Mouse (Mus musculus) adrenal gland, adult 18-20 months (tissue): ENCODE data around the gene Gm4881. TPM values are rescaled to one million over a fixed set of nuclear protein-coding genes. Genes with fewer than 3 reads are reported as not detected.
A peak's percentile ranks its signal among the peaks of the same experiment; 100 is the strongest.

Source experiments
- DNase-seq, 2 experiments: peaks; one replicate each; pipeline ENCODE4 v3.0.0; 2021 to 2022; ENCODE audit warnings: low spot score in 2 of 2
- total RNA-seq, 2 experiments: library from RNA; stranded (reverse); gene quantifications; 1 replicate in 1 of 2; 2 replicates in 1 of 2; pipeline ENCODE4 v1.2.3; 2021

Gene Gm4881
- total RNA-seq, 2 experiments from 2014 or later: not detected

- DNase-seq: no peak
Observed at GRCm38 (mm10) chr7:24955226-24955625, 10.9 kb upstream of the Gm4881 start.

DNA sequence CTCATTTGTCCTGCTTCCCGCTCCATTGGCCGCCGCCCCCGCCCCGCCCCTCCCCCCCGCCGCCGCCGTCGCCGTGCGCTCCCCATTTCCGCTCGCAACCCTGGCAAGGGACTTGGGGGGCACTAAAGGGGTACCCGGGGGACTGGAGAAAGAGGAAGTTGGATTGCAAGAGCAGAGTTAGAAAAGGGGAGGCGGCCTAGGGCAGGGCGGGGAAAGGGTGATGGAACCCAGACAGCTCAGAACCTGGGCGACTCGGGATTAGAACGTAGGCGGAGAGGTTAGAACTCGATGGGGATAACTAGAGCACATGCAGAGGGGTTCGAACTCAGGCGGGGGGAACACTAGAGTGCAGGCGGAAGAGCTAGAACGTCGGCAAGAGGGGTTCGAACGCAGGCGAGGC lies 10.2 kb upstream of the Gm4881 start:
- no peak for DNase-seq

DNA sequence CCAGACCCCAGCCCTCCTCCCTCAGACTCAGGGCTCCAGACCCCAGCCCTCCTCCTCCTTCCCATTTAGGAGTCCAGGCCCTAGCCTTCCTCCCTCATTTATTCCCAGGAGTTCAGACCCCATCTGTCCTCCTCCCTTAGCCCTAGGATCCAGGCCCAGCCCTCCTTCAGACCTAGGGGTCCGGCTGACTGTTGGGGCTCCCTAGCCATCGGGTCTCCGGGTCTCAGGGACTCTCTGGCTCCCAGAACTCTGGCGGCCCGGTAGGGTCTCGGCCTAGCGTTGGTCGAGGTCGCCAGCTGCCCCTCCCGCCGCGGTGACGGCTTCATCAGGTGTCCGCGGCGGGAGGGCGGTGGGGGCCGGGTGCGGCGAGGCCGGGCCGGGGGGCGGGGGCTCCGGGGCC lies 9.7 kb upstream of the Gm4881 start:
- no peak for DNase-seq

DNA sequence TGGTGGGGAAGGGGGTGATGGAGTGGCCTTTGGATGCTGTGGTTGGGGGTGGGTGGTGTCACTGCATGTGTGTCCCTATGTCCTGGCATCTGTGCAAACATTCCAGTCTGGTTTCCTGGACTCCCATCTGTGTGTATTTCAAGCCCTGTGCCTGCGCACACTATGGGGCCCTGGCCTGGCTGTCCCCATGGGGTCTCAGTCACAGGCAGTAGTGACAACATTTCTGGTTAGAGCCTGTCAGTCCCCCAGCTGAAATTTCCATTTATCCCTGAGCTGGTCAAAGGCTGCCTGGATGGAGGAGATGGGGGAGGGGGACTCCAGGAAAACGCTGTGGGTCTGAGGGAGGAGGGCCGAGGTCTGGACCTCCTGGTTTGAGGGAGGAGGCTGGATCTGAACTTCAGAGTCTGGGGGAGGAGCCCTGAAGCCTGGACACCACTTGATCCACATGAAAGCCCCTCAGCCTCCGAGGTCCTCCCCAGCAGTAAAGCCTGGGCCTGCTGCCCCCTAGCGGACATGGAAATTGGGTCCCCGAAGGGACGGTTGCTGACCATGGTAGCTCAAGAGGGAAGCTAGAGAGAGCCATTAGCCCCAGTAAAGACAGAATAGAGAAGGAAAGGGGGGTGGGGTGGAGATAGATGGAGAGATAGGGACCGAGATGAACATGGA lies 5.8 kb upstream of the Gm4881 start:
- peak; percentile 68 to 75 for DNase-seq

- no peak for DNase-seq
Observed at GRCm38 (mm10) chr7:24948774-24949173, 4.5 kb upstream of the Gm4881 start.

DNA sequence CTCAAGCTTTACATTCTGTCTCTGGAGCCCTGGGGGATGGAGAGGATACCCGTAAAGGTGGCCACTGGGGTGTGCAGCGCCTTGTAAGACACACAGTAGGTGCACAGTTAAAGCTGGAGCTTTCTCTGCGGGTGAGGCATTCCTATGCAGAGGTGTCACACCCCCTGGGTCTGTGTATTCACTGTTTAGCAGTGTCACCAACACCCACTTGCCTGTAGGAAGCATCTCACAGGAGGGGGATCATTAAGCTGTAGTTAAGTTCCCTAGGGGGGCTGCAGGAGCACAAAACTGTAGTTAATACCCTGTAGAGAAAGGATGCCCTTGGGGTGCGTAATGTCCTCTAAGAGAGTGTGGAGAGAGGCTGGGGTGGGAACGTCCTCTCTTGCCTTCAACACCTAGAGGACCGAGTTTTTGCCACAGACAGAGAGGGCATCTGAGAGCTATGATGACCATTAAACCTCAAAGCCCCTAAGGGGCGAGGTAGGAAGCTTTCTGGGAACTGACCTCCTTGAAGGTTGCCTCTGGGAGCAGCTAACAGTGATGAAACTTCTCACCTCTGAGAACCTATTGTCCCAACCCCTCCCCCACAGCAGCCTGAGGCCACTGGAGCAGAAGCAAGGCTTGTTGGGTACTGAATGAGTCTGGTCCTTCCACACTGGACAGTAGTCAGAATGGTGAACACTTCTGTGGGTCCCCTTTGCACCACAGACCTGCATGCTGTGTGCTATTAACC lies 3.2 kb upstream of the Gm4881 start:
- DNase-seq: no peak

- no peak for DNase-seq
Observed at GRCm38 (mm10) chr7:24943641-24944040, 653 bp downstream of the Gm4881 start.

GRCm38 (mm10) chr7:24931651-24932050 lies 12.6 kb downstream of the Gm4881 start:
- DNase-seq: no peak

GRCm38 (mm10) chr7:24930475-24930874 lies 13.8 kb downstream of the Gm4881 start:
- DNase-seq: no peak

GRCm38 (mm10) chr7:24919728-24920127 lies 24.6 kb downstream of the Gm4881 start:
- DNase-seq: no peak

DNA sequence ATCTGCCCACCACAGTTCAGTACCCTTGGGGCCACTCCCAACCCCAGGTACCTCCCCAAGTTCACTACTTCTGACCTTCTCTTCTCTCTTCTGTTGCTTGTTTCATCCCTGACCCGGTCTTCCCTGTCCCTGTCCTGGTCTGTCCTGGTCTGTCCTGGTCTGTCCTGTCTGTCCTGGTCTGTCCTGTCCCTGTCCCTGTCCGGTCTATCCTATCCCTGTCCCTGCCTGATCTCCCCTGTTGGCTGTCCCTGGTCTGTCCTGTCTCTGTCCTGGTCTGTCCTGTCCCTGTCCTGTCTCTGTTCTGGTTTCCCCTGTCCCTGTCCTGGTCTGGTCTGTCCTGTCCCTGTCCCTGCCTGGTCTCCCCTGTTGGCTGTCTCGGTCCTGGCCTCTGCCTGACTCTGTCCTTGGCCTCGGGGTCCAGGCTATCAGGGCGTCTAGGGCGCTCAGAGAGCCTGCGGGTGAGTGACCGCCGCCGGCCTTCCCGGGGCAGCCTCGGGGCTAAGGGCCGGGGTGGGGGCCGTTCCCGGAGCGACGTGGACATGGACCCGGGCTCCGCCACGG lies 25.5 kb downstream of the Gm4881 start:
- no peak for DNase-seq

DNA sequence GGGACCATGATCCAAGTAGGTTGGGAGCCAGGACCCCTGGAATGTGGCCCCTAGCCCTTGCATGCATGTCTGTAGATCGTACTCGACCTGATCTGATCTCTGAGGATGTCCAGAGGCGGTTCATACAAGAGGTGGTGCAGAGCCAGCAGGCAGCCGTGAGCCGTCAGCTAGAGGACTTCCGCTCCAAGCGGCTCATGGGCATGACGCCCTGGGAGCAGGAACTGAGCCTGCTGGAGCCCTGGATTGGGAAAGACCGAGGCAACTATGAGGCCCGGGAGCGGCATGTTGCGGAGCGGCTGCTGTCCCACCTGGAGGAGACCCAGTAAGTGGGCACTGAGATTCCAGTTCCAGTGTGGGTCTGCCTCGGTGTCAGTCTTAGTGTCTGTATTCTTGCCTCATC lies 31.8 kb downstream of the Gm4881 start:
- no peak for DNase-seq

- no peak for DNase-seq
Observed at GRCm38 (mm10) chr7:24907211-24907748, 37.0 kb downstream of the Gm4881 start.

DNA sequence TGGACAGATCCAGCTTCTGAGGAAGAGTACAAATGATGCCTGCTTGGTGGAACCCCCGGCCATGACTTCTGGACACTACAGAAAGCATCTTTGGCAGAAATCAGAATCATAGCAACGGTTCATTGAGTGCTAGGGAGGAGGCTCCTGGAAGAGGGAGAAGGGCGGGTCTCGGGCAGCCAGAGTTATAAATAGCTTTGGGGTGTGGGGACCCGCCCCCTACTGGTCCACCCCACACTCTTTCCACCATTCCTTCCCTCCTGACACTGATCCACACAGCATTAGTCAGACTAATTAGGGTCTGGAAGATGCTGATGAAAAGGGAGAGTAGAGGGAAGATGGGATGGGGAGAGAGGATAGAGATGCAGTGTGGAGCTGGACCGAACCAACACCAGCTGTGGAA lies 37.7 kb downstream of the Gm4881 start:
- no peak for DNase-seq

DNA sequence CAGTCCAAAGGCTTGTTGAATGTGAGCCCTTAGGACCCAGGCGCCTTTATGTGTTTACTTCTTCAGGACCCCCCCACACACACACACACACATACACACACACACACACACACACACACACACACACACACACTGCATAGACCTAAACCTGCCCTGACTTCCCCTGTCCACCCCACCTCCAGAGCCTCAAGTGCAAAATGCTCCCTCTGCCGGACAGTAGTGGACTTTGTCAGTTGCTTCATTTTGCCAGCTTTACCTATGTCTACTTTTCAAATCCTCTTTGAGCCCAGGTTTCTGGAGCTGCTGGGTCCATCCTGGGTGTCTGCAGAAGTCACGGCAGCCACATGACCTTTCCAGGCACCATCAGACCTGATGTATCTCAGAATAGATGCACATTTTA lies 39.4 kb downstream of the Gm4881 start:
- DNase-seq: no peak

DNA sequence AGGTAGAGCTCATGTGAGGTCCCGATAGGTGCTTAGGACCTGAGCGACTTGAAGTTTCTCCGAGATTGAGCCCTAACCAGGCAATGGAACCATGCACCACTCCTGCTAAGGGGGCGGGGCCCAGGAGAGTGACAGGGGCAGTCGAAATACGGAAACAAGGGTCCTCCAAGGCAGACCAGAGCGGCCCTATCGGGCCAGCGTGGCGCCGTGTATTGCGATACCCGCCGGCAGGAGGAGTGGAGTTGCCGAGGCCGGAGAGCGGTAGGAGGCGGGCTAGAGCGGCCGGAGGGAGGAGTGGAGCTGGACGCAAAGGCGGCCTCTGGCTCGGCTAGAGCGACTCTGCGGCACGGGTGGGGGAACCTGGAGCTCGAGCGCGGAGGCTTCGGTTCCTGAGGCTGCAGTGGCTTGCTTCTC lies 40.2 kb downstream of the Gm4881 start:
- DNase-seq: peak; percentile 89 to 90

DNA sequence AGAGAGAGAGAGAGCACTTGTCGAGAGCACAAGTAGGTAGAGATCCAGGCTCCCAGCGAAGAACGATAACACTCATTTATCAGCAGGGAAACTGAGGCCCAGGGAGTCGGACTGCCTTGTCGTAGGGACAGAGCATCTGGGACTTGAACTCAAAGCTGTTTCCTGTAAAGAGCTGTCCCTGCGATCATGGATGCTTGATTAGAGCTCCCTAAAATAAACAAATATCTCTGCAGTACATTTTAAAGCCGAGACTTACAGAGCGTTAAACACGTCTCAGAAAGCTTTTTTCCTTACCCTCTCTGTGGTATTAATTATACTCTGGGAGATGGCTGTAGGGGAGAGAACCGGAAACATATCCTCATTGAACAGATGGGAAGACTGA lies 40.9 kb downstream of the Gm4881 start:
- DNase-seq: no peak

DNA sequence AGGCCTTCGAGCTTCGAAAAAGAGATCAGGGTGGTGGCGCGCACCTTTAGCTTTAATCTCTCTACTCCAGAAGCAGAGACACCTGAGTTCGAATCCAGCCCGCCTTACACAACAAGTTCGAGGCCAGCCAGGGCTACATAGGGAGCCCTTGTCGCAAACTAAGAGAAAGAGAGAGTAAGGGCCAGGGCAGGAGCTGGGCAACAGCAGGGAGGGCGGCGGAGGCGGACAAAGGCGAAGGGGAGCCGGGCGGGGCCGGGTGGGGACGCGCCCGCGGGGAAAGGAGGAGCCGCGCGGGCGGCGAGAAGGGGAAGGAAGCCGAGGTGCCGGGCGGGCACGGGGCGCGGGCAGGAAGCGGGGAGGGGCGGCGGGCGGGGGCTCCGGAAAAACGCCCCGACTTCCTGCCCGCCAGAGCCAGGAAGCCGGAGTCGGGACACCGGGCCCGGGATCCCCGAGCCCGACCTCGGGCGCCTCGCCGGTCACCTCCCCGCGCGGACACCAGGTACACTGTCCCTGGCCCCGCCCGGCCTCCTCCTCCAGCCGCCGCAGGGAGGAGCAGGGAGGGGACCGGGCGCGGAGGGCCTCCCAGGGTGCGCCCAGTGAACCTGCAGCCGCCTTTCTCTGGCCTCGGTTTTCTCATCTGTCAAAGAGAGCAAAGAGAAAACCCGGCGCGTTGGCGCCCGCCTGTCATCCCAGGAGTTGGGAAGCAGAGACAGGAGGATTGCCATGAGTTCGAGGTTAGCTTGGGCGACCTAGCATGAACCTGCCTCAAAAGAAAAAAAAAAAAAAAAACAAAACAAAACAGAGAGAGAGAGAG lies 41.5 kb downstream of the Gm4881 start, which contains the start of gene Arhgef1:
Gene Arhgef1, plus strand, starts transcription at position 283 of the 814 bp plus-strand sequence.
- DNase-seq: peak; percentile 68 to 72

DNA sequence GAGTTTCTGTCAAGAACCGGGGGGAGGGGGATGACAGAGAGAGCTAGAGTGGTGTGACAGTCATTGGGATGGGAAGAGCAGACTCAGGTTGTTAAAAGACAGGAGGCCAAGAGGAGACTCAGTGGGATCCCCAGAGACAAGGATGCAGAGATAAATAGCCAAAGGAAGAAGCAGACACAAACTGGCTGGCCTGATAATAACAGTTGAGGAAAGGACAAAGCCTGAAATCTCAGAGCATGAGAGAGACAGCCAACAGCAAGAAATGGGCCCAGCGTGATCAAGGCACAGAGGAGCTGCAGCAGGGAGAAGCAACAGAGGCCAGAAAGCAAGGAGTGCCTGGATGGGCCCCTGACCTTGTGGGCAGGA lies 42.0 kb downstream of the Gm4881 start:
- DNase-seq: no peak

DNA sequence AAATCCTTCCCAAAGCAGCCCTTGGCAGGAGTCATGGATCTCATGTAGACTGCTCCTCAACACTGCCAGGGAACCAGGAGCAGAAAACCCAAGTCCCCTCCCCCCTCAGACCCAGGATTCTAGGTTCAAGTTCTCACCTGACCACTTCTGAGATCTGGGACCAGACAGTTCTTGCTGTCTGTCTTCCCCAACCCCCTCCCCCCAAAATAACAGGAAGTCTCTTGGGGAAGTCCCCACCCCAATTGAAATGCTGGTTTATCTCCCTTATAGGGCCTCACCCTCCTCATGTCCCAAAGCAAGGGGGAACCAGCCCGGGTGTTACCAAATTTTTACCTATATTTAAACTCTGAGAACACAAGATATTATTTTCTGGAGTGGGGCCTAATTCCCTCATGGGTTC lies 42.5 kb downstream of the Gm4881 start:
- DNase-seq: no peak

DNA sequence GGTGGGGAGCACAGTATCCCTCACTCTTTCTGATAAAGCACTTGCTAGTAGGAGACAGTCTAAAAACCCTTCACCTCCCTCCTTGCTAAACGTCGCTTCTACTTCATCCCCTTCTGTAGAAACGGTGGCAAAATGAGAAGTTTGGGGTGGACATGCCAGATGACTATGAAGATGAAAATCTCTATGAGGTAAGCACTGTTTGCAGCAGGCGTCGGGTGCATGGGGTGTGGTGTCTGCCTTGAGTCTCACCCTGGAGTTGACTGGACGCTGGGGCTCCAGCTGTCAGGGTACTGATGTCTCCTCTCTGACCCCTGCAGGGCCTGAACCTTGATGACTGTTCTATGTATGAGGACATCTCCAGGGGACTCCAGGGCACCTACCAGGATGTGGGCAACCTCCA lies 43.2 kb downstream of the Gm4881 start:
- DNase-seq: no peak
